Mouse (Mus musculus) bone marrow macrophage, adult 2 months (primary cell): ENCODE results near the gene Rai14. TPM values are rescaled to one million over a fixed set of nuclear protein-coding genes. Genes with fewer than 3 reads are reported as not detected.

Source experiments
- H3K27ac ChIP-seq: 2 replicates; pipeline ENCODE4 v1.5.1; 2012; ENCODE audit warnings: low read depth, low read length; ENCODE audit not compliant: insufficient read depth
- H3K4me1 ChIP-seq: 2 replicates; pipeline ENCODE4 v1.6.1; 2012; ENCODE audit warnings: low read length; ENCODE audit not compliant: control insufficient read depth, insufficient read depth
- H3K4me3 ChIP-seq: 2 replicates; pipeline ENCODE4 v1.5.1; 2012; ENCODE audit warnings: mild to moderate bottlenecking, low read length, moderate library complexity; ENCODE audit not compliant: insufficient read depth
- CTCF ChIP-seq: IDR thresholded peaks from 2 replicates; pipeline ENCODE4 v1.5.1; 2012; ENCODE audit warnings: low read depth, mild to moderate bottlenecking, low read length, moderate library complexity
- POLR2A ChIP-seq: IDR thresholded peaks from 2 replicates; pipeline ENCODE4 v1.6.1; 2012; ENCODE audit warnings: mild to moderate bottlenecking, low read depth, low read length, borderline replicate concordance
- polyA plus RNA-seq: library from polyadenylated mRNA; stranded (reverse); fragments of >200 nt; gene quantifications from 2 replicates; pipeline ENCODE4 v1.2.4, GENCODE M21; 2012; ENCODE audit not compliant: missing spikeins, insufficient read depth, insufficient read length

Rai14 gene
- polyA plus RNA-seq, 1 experiment, result 4.4 TPM

DNA sequence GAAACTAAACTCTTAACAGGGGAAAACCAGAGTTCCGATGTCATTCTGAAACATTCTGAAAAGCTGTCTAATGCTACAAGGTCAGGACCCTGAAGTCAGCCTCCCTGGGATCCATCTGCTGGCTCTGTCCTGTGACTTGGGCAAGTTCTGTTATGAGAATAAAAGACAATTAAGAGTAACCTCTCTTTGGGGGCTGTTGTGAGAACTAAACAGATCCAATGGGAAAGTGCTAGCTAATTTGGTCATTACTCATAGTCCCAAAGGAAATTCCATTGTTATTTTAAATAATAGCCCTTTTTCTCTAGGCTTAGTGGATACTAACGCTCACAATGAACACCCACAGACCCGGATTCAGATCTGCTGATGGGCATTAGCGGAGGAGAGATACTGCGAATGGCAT, 72.0 kb downstream of the Rai14 start:
- no peak overlapping the region for H3K27ac ChIP-seq
- TF ChIP-seq CTCF (no peak), POLR2A (no peak)
- no peaks in the 10 kb centered on the region for H3K4me1 ChIP-seq
- no peak overlapping the region for H3K4me3 ChIP-seq

- Histone ChIP-seq H3K27ac (no peak overlapping the region), H3K4me1 (no peaks in the 10 kb centered on the region), H3K4me3 (no peak overlapping the region)
- TF ChIP-seq POLR2A (no peak), CTCF (no peak)
These were observed 73.7 kb downstream of the Rai14 start for GRCm38 (mm10) chr15:10640721-10641120.

DNA sequence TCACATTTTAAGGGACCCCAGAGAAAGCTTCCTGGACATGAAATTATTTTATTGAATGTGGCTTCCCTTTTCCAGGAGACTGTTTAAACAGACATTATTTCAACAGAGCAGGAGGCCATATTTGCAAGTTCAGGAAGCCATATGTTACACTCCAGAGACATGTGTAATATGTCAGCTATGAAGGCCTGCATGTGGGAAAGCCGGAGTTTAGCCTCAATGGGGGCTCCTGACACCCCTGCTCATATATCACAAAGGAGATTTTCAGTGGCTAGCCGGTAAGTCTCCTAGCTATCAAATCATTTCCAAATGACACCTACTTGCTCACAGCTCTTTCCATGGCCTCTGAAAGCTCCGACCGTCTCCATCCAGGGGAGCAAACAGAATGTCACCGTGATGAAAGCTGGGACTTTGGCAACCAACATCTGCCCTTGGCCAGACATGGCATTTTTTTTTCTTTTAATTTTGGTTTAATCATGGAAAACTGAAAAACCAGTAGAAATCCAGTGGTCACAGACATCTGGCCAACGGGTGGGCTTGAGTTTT, 77.1 kb downstream of the Rai14 start:
- TF ChIP-seq POLR2A (no peak), CTCF (no peak)
- Histone ChIP-seq H3K4me3 (no peak overlapping the region), H3K27ac (no peak overlapping the region), H3K4me1 (no peaks in the 10 kb centered on the region)

DNA sequence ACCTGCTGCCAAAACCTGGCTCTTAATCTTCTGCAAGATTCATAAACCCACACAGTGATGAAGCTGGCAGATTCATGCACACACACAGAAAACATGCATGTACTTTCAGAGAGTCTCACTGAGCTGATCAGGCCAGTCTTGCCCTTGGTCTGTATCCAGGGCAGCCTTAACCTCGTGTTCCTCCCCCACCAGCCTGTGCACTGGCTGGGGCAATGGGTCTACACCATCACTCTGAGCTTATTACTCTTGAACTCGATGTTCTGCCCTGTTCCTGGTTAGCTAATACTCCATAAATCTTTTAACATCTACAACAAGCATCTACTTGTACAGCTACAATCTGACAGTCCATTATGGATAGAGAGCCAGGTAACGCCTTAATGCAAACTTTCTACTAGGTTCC, 77.6 kb downstream of the Rai14 start:
- TF ChIP-seq POLR2A (no peak), CTCF (no peak)

GRCm38 (mm10) chr15:10635121-10635520, 79.3 kb downstream of the Rai14 start:
- no peaks in the 10 kb centered on the region for H3K4me1 ChIP-seq
- TF ChIP-seq CTCF, result no peak
- TF ChIP-seq POLR2A, result no peak
- no peak overlapping the region for H3K4me3 ChIP-seq
- H3K27ac ChIP-seq, result no peak overlapping the region

More for the DNA sequence above, 77.6 kb downstream of the Rai14 start:
- no peak overlapping the region for H3K27ac ChIP-seq
- H3K4me1 ChIP-seq, result no peaks in the 10 kb centered on the region
- no peak overlapping the region for H3K4me3 ChIP-seq

GRCm38 (mm10) chr15:10634176-10634575, 80.2 kb downstream of the Rai14 start:
- H3K4me1 ChIP-seq, result no peaks in the 10 kb centered on the region
- no peak overlapping the region for H3K27ac ChIP-seq
- TF ChIP-seq CTCF, result no peak
- TF ChIP-seq POLR2A, result no peak
- no peak overlapping the region for H3K4me3 ChIP-seq

DNA sequence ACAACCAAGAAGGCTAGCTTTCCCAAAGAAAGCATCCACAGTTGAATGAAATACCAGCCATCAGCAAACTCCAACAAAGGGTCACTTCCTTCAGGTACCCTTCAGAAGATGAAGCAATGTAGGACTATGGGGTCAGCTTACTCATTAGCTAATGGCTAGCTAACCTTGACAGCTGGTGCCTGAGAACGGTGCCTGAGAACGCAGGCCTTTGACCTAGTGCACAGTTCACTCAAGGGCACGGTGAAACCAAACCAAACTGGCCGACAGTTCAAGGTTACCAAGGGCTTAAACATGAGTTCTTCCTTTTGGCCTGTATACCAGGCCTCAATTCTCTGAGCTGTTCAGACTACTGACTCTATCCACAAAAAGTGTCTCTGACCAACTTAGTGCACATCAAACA, 81.0 kb downstream of the Rai14 start:
- no peak overlapping the region for H3K27ac ChIP-seq
- TF ChIP-seq CTCF (no peak), POLR2A (no peak)

DNA sequence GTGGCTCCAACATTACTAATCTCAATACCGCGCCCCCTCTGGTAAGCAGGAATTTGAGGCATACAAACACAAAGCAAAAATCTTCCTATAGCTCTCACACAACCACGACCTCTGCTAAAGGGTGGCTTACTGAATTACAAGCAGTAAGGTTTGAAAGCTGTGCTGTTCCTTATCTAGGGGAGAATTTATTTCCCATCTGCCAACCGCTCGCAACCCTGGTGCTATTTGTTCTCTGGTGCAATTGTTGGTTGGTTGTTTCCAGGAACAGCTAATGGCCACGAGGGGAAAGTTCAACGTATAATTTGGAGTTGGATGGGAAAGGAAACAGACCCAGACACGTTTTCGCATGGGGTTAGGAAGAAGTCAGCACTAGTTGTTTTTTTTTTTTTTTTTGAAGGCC, 81.8 kb downstream of the Rai14 start:
- Histone ChIP-seq H3K27ac (no peak overlapping the region), H3K4me3 (no peak overlapping the region), H3K4me1 (no peaks in the 10 kb centered on the region)
- TF ChIP-seq CTCF, result no peak
- TF ChIP-seq POLR2A, result no peak

More for the DNA sequence above, 81.0 kb downstream of the Rai14 start:
- H3K4me3 ChIP-seq, result no peak overlapping the region
- H3K4me1 ChIP-seq, result no peaks in the 10 kb centered on the region

DNA sequence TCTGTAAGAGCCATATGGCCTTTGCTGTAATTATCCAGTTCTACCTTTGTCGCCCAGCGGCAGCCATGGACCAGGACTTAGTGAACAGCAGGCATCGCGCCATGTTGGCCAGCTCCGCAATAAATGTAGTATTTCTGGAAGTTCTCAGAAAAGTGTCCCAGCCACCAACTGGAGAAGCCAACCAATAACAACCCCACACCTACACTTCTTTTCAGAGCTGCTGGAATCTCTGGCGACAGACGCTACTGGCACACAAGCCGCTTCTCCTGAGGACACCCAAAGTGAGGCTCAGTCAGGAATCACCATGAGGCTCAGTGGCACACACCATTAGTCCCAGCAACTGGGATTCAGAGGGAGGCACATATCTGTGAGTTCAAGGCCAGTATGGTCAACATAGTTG, 82.4 kb downstream of the Rai14 start:
- Histone ChIP-seq H3K4me3 (no peak overlapping the region), H3K27ac (no peak overlapping the region), H3K4me1 (no peaks in the 10 kb centered on the region)
- TF ChIP-seq POLR2A, result no peak
- no peak for TF ChIP-seq CTCF

DNA sequence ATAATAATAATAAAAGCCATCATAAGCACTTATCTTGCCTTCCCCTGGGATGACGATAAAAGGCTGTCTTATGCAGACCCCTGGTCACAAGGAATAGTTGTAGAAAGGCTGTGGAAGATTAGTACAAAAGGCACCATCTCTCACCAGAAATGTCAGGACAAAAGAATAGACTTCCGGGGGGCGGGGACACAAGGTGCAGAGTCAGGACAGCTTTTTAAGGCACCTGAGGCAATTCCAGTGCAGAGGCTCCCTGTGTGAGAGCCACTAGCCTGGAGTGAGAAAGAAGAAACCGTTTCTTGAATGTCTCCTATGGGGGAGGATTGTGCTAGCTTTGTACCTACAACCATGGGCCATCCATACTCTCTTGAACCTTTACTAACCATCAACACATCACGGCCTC, 82.9 kb downstream of the Rai14 start:
- Histone ChIP-seq H3K4me3 (no peak overlapping the region), H3K4me1 (peaks cover 2% of the 10 kb centered on the region; the same call in 1 of the 2 replicates), H3K27ac (no peak overlapping the region)
- TF ChIP-seq POLR2A (no peak), CTCF (no peak)

- TF ChIP-seq CTCF (no peak), POLR2A (no peak)
- Histone ChIP-seq H3K4me1 (peaks cover 3% of the 10 kb centered on the region; the same call in 1 of the 2 replicates), H3K27ac (no peak overlapping the region), H3K4me3 (no peak overlapping the region)
These were observed 85.5 kb downstream of the Rai14 start for GRCm38 (mm10) chr15:10628980-10629346.
